Mouse (Mus musculus) CH12.LX (cell line): ENCODE measurements at regions not wholly inside any gene's neighbourhood (a gene's known extent, or its start where the extent isn't known, plus 50 kb on each side); places are given as distances from the start of the nearest gene placed in this dataset.

ENCODE experiments used
- BHLHE40 ChIP-seq: IDR thresholded peaks from 2 replicates; pipeline ENCODE4 v1.6.1; 2011; ENCODE audit warnings: mild to moderate bottlenecking, low read depth, low read length, improper control_type of control experiment
- CHD2 ChIP-seq: IDR thresholded peaks from 2 replicates; pipeline ENCODE4 v1.6.1; 2011; ENCODE audit warnings: low read length, improper control_type of control experiment
- EP300 ChIP-seq: IDR thresholded peaks from 2 replicates; pipeline ENCODE4 v1.6.1; 2011; ENCODE audit warnings: low read length, improper control_type of control experiment
- HCFC1 ChIP-seq: IDR thresholded peaks from 2 replicates; pipeline ENCODE4 v1.6.1; 2012; ENCODE audit warnings: low read depth, mild to moderate bottlenecking, inconsistent platforms, low read length, improper control_type of control experiment
- MAFK ChIP-seq: IDR thresholded peaks from 2 replicates; pipeline ENCODE4 v1.6.1; 2011; ENCODE audit warnings: low read length, improper control_type of control experiment; ENCODE audit not compliant: insufficient replicate concordance
- MAX ChIP-seq: IDR thresholded peaks from 2 replicates; pipeline ENCODE4 v1.6.1; 2011; ENCODE audit warnings: low read length, improper control_type of control experiment
- PAX5 ChIP-seq: IDR thresholded peaks from 2 replicates; pipeline ENCODE4 v1.6.1; 2012; ENCODE audit warnings: low read length, inconsistent platforms, mixed read lengths
- POLR2A ChIP-seq: IDR thresholded peaks from 2 replicates; pipeline ENCODE4 v1.6.1; 2011; ENCODE audit warnings: low read depth, mild to moderate bottlenecking, improper control_type of control experiment, low read length
- RCOR1 ChIP-seq: conservative IDR thresholded peaks from 2 replicates; pipeline ENCODE4 v1.6.1; 2012; ENCODE audit warnings: low read depth, mild to moderate bottlenecking, inconsistent platforms, low read length, improper control_type of control experiment

GRCm38 (mm10) chr10:26630196-26630760 lies 122.9 kb upstream of the Arhgap18 start:
- no peak for TF ChIP-seq BHLHE40
- no peak for TF ChIP-seq PAX5
- TF ChIP-seq CHD2, result no peak
- TF ChIP-seq RCOR1, result no peak
- no peak for TF ChIP-seq MAX
- TF ChIP-seq POLR2A, result no peak
- no peak for TF ChIP-seq HCFC1
- TF ChIP-seq EP300, result no peak
- TF ChIP-seq MAFK, result no peak
